Mouse (Mus musculus): ENCODE measurements at regions not wholly inside any gene's neighbourhood (a gene's known extent, or its start where the extent isn't known, plus 50 kb on each side); places are given as distances from the start of the nearest gene placed in this dataset.

GRCm38 (mm10) chr15:68620417-68621214 is 2119.9 kb upstream of the Lrrc6 start:
- H3K4me3 ChIP-seq (replicated peaks; ENCODE audit: control insufficient read depth, low read depth, low read length) = no peak overlapping the region
- no peak overlapping the region for H3K27ac ChIP-seq (ENCODE audit: control insufficient read depth, insufficient read depth, low read depth, low read length, poor library complexity)
- 61% methylated on average over 6 of the region's 6 CpGs for WGBS
- TF ChIP-seq CTCF (IDR thresholded peaks at IDR 0.05; ENCODE audit: control insufficient read depth, insufficient read depth, low read length) (no peak), POLR2A (IDR thresholded peaks at IDR 0.05; ENCODE audit: borderline replicate concordance, control insufficient read depth, low read depth, low read length) (no peak)
- H3K4me1 ChIP-seq (ENCODE audit: control insufficient read depth, insufficient read depth, low read length) = no peaks in the 10 kb centered on the region

GRCm38 (mm10) chr15:68606110-68606791 is 2105.5 kb upstream of the Lrrc6 start:
- WGBS = 72% methylated on average over 8 of the region's 8 CpGs
- Histone ChIP-seq H3K27ac (ENCODE audit: control insufficient read depth, insufficient read depth, low read depth, low read length, poor library complexity) (no peak overlapping the region), H3K4me1 (ENCODE audit: control insufficient read depth, insufficient read depth, low read length) (no peaks in the 10 kb centered on the region), H3K4me3 (replicated peaks; ENCODE audit: control insufficient read depth, low read depth, low read length) (no peak overlapping the region)
- no peak for TF ChIP-seq POLR2A (IDR thresholded peaks at IDR 0.05; ENCODE audit: borderline replicate concordance, control insufficient read depth, low read depth, low read length)
- TF ChIP-seq CTCF (IDR thresholded peaks at IDR 0.05; ENCODE audit: control insufficient read depth, insufficient read depth, low read length) = no peak

DNA sequence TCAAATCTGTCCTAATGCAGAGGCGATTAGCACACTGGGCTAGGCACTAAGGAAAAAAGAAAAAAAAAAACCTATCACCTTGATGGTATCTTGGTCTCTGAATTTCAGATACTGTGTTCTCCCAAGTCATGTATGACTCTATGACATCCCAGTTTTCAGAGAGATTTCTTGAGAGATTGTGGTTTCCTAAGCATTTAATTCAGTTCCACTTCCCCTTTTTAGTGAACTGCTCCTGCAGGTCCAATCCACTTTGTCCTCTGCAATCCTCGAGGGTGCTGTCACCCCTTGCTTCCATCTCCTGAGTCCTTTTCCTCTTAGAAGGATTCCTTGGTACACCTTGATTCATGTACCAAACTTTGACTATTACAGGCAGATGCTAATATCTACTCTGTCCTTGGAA is 2104.8 kb upstream of the Lrrc6 start:
- H3K27ac ChIP-seq (ENCODE audit: control insufficient read depth, insufficient read depth, low read depth, low read length, poor library complexity) = no peak overlapping the region
- TF ChIP-seq CTCF (IDR thresholded peaks at IDR 0.05; ENCODE audit: control insufficient read depth, insufficient read depth, low read length) (no peak), POLR2A (IDR thresholded peaks at IDR 0.05; ENCODE audit: borderline replicate concordance, control insufficient read depth, low read depth, low read length) (no peak)
- no peaks in the 10 kb centered on the region for H3K4me1 ChIP-seq (ENCODE audit: control insufficient read depth, insufficient read depth, low read length)
- 10% methylated on average over 2 of the region's 2 CpGs for WGBS
- no peak overlapping the region for H3K4me3 ChIP-seq (replicated peaks; ENCODE audit: control insufficient read depth, low read depth, low read length)

- Histone ChIP-seq H3K27ac (ENCODE audit: control insufficient read depth, insufficient read depth, low read depth, low read length, poor library complexity) (no peak overlapping the region), H3K4me3 (replicated peaks; ENCODE audit: control insufficient read depth, low read depth, low read length) (no peak overlapping the region), H3K4me1 (ENCODE audit: control insufficient read depth, insufficient read depth, low read length) (no peaks in the 10 kb centered on the region)
- WGBS = 72% methylated on average over 4 of the region's 4 CpGs
- TF ChIP-seq POLR2A (IDR thresholded peaks at IDR 0.05; ENCODE audit: borderline replicate concordance, control insufficient read depth, low read depth, low read length) (no peak), CTCF (IDR thresholded peaks at IDR 0.05; ENCODE audit: control insufficient read depth, insufficient read depth, low read length) (no peak)
Measured at GRCm38 (mm10) chr15:68582177-68582576, 2081.5 kb upstream of the Lrrc6 start.

- 79% methylated on average over 2 of the region's 2 CpGs for whole genome bisulfite sequencing
- TF ChIP-seq CTCF (IDR thresholded peaks at IDR 0.05; ENCODE audit: control insufficient read depth, insufficient read depth, low read length) = no peak
- no peak for TF ChIP-seq POLR2A (IDR thresholded peaks at IDR 0.05; ENCODE audit: borderline replicate concordance, control insufficient read depth, low read depth, low read length)
Measured at GRCm38 (mm10) chr15:68579486-68579885, 2078.8 kb upstream of the Lrrc6 start.

DNA sequence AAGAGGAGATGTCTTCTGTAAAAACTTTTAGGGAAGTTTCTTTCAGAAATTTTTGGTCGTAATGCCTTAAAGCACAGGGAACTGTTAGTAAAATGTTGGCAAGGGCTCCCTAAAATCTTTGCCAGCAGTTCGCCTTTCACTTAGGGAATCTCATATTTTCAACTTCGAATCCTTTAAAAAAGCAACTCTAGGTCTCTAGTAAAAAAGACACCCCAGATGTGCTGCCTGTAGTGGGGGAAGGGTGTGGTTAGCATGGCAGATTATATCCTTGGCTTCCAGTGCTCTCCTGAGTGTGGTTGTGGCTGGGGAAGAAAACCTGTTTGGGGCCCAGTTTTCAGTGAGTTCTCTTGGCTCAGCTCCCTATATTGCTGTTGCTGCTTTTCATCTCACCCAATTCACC is 2059.9 kb upstream of the Lrrc6 start:
- WGBS = 70% methylated on average over 3 of the region's 3 CpGs
- Histone ChIP-seq H3K27ac (ENCODE audit: control insufficient read depth, insufficient read depth, low read depth, low read length, poor library complexity) (no peak overlapping the region), H3K4me3 (replicated peaks; ENCODE audit: control insufficient read depth, low read depth, low read length) (no peak overlapping the region), H3K4me1 (ENCODE audit: control insufficient read depth, insufficient read depth, low read length) (no peaks in the 10 kb centered on the region)
- no peak for TF ChIP-seq CTCF (IDR thresholded peaks at IDR 0.05; ENCODE audit: control insufficient read depth, insufficient read depth, low read length)
- TF ChIP-seq POLR2A (IDR thresholded peaks at IDR 0.05; ENCODE audit: borderline replicate concordance, control insufficient read depth, low read depth, low read length) = no peak

More at GRCm38 (mm10) chr15:68579486-68579885, 2078.8 kb upstream of the Lrrc6 start:
- H3K4me3 ChIP-seq (replicated peaks; ENCODE audit: control insufficient read depth, low read depth, low read length) = no peak overlapping the region
- no peak overlapping the region for H3K27ac ChIP-seq (ENCODE audit: control insufficient read depth, insufficient read depth, low read depth, low read length, poor library complexity)
- H3K4me1 ChIP-seq (ENCODE audit: control insufficient read depth, insufficient read depth, low read length) = no peaks in the 10 kb centered on the region

DNA sequence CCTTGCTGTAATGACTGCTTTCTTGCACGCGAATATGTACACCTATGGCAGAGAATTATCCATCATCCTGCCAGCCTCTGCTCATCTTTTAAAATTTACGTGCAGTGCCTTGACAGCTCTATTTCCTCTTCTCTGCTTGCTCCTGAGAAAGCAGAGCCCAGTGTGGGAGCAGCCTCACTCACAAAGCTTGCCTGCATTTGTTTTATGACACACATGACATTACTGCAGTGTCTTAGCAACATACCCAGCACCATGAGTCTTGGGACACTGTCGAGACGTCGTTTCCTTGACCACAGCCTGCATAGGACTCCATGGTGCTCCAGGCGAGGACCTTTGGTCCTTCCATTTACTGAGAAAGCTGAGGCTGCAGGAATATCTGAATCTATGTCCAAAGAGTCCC is 2055.4 kb upstream of the Lrrc6 start:
- Histone ChIP-seq H3K4me3 (replicated peaks; ENCODE audit: control insufficient read depth, low read depth, low read length) (no peak overlapping the region), H3K4me1 (ENCODE audit: control insufficient read depth, insufficient read depth, low read length) (no peaks in the 10 kb centered on the region), H3K27ac (ENCODE audit: control insufficient read depth, insufficient read depth, low read depth, low read length, poor library complexity) (no peak overlapping the region)
- no peak for TF ChIP-seq CTCF (IDR thresholded peaks at IDR 0.05; ENCODE audit: control insufficient read depth, insufficient read depth, low read length)
- TF ChIP-seq POLR2A (IDR thresholded peaks at IDR 0.05; ENCODE audit: borderline replicate concordance, control insufficient read depth, low read depth, low read length) = no peak
- WGBS = 71% methylated on average over 7 of the region's 7 CpGs

DNA sequence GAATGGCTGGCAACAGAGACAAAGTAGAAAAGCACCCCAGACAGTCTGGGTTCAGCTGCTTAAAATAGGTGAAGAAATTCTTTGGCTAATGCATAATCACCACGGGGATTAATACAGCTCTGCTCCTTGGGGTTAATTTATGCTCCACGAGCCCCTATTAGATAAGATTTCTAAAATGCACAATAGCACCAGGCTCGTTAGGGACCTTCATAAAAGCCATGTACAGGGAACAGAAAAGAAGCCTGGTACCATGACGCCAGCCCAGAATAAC is 2035.3 kb upstream of the Lrrc6 start:
- 69% methylated on average over 4 of the region's 4 CpGs for WGBS
- TF ChIP-seq POLR2A (IDR thresholded peaks at IDR 0.05; ENCODE audit: borderline replicate concordance, control insufficient read depth, low read depth, low read length) (no peak), CTCF (IDR thresholded peaks at IDR 0.05; ENCODE audit: control insufficient read depth, insufficient read depth, low read length) (no peak)
- Histone ChIP-seq H3K4me1 (ENCODE audit: control insufficient read depth, insufficient read depth, low read length) (no peaks in the 10 kb centered on the region), H3K27ac (ENCODE audit: control insufficient read depth, insufficient read depth, low read depth, low read length, poor library complexity) (no peak overlapping the region), H3K4me3 (replicated peaks; ENCODE audit: control insufficient read depth, low read depth, low read length) (no peak overlapping the region)

All from bone marrow, adult 2 months (tissue).